Mouse (Mus musculus) myocyte (in vitro differentiated cells): ENCODE data around the gene Kcnt1.
"Not testable (repeated sequence)": the region's sequence is repeated elsewhere in the genome, so short reads cannot be mapped to it uniquely, and the experiment has no call there.

ENCODE experiments used
- TCF12 ChIP-seq: IDR thresholded peaks from one replicate; pipeline ENCODE4 v1.6.1; 2011; ENCODE audit warnings: mild to moderate bottlenecking, control low read depth; ENCODE audit not compliant: poor library complexity, insufficient read depth, severe bottlenecking
- TCF3 ChIP-seq: IDR thresholded peaks from one replicate; pipeline ENCODE4 v1.6.1; 2011; ENCODE audit warnings: low read depth, control low read depth; ENCODE audit not compliant: insufficient read length

DNA sequence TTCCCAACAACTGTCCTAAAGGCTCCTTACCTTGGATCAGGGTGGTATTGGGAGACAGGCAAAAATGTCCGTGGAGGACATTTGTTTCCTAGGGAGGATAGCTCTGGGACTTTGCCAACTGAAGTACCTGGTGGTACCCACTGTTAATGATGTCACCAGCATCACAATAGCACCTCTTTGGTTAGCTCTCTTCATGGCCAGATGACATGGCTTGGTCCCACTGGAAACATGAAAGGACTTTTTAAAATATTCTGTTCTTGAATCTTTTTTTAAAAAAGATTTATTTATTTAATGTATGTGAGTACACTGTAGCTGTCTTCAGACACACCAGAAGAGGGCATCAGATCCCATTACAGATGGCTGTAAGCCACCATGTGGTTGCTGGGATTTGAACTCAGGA lies 47.8 kb upstream of the Kcnt1 start, which contains the start of gene Glt6d1:
- not testable (repeated sequence) for TF ChIP-seq TCF12, TCF3
